Mouse (Mus musculus): ENCODE data around the gene Rita1. TPM values are rescaled to one million over a fixed set of nuclear protein-coding genes. Genes with fewer than 3 reads are reported as not detected.

Gene Rita1
- polyA plus RNA-seq, 1 experiment = 34.8 TPM

- no peak for DNase-seq (ENCODE audit: extremely low spot score in 1 of 2, low spot score in 1 of 2)
Observed at GRCm38 (mm10) chr5:120550137-120550536, 62.3 kb downstream of the Rita1 start.

GRCm38 (mm10) chr5:120548236-120548850 lies 64.0 kb downstream of the Rita1 start:
- no peak for DNase-seq (ENCODE audit: extremely low spot score in 1 of 2, low spot score in 1 of 2)

Other genes with a start within 250 kb of the Rita1 start
- 0.23 and 0.40 TPM in 2 replicates for gene Lhx5, start 180.9 kb downstream of the Rita1 start, polyA plus RNA-seq (2012; rRNA removed)
- gene Sdsl, start 139.8 kb downstream of the Rita1 start, polyA plus RNA-seq (2012; rRNA removed) = 6.9 and 7.1 TPM in 2 replicates
- gene Sds, start 136.1 kb downstream of the Rita1 start, polyA plus RNA-seq (2012; rRNA removed) = 0.40 TPM in 1 of 2 replicates, not detected in the other
- gene Plbd2, start 109.0 kb downstream of the Rita1 start, polyA plus RNA-seq (2012; rRNA removed) = 38.8 and 42.7 TPM in 2 replicates
- 5.9 and 6.4 TPM in 2 replicates for gene Slc8b1, start 101.4 kb downstream of the Rita1 start, polyA plus RNA-seq (2012; rRNA removed)
- 37.9 and 39.9 TPM in 2 replicates for gene Tpcn1, start 23.9 kb downstream of the Rita1 start, polyA plus RNA-seq (2012; rRNA removed)
- gene Iqcd, start 23.6 kb downstream of the Rita1 start, polyA plus RNA-seq (2012; rRNA removed) = 1.9 and 2.1 TPM in 2 replicates
- gene Ddx54, start 150 bp upstream of the Rita1 start, polyA plus RNA-seq (2012; rRNA removed) = 28.2 and 31.2 TPM in 2 replicates
- 0.10 TPM in 1 of 2 replicates, not detected in the other for gene Cfap73, start 21.6 kb upstream of the Rita1 start, polyA plus RNA-seq (2012; rRNA removed)
- 63.8 and 71.7 TPM in 2 replicates for gene Rasal1, start 36.2 kb upstream of the Rita1 start, polyA plus RNA-seq (2012; rRNA removed)
- gene Dtx1, start 99.3 kb upstream of the Rita1 start, polyA plus RNA-seq (2012; rRNA removed) = 93.3 and 99.3 TPM in 2 replicates
- gene Oas2, start 137.3 kb upstream of the Rita1 start, polyA plus RNA-seq (2012; rRNA removed) = 0.86 and 0.96 TPM in 2 replicates
- 0.08 and 0.10 TPM in 2 replicates for gene Oas3, start 165.1 kb upstream of the Rita1 start, polyA plus RNA-seq (2012; rRNA removed)
- gene Oas1e, start 182.9 kb upstream of the Rita1 start, polyA plus RNA-seq (2012; rRNA removed) = not detected in 2 replicates
- gene Oas1c, start 199.9 kb upstream of the Rita1 start, polyA plus RNA-seq (2012; rRNA removed) = 1.2 and 1.6 TPM in 2 replicates
- not detected in 2 replicates for gene Oas1f, start 234.8 kb upstream of the Rita1 start, polyA plus RNA-seq (2012; rRNA removed)
- not detected in 2 replicates for gene Oas1h, start 248.8 kb upstream of the Rita1 start, polyA plus RNA-seq (2012; rRNA removed)